Mouse (Mus musculus): ENCODE results near the gene Ccdc88c.

GRCm38 (mm10) chr12:100982217-100982616 lies 46.6 kb downstream of the Ccdc88c start:
- TF ChIP-seq POLR2A (IDR thresholded peaks at IDR 0.05; ENCODE audit: borderline replicate concordance, control insufficient read depth, low read depth, low read length) (no peak), CTCF (IDR thresholded peaks at IDR 0.05; ENCODE audit: control insufficient read depth, insufficient read depth, low read length) (no peak)
